Mouse (Mus musculus) hematopoietic stem cell, adult 5-6 weeks (primary cell): ENCODE data around the gene Acaca. TPM values are rescaled to one million over a fixed set of nuclear protein-coding genes. Genes with fewer than 3 reads are reported as not detected.
A peak's percentile ranks its signal among the peaks of the same experiment; 100 is the strongest.

Experiments used
- ATAC-seq, 2 experiments: fragments of 125-278 bp in 1 of 2; replicated peaks in 1 of 2; 2 replicates each; pipeline ENCODE4 v1.8.0; 2016 to 2017; ENCODE audit warnings: inconsistent platforms in 2 of 2, mild to moderate bottlenecking in 2 of 2, moderate number of reproducible peaks in 2 of 2, low read depth in 1 of 2, moderate TSS enrichment in 1 of 2; ENCODE audit not compliant: low FRiP score in 2 of 2, poor library complexity in 2 of 2, severe bottlenecking in 2 of 2, insufficient read depth in 1 of 2, low TSS enrichment in 1 of 2
- total RNA-seq: library from RNA; stranded (forward); fragments of 172-1452, 232-1000 nt; gene quantifications from 2 replicates; pipeline ENCODE4 v1.2.3, GENCODE M21; 2017

Gene Acaca
- total RNA-seq, 1 experiment from 2014 or later, result 34.9 TPM

DNA sequence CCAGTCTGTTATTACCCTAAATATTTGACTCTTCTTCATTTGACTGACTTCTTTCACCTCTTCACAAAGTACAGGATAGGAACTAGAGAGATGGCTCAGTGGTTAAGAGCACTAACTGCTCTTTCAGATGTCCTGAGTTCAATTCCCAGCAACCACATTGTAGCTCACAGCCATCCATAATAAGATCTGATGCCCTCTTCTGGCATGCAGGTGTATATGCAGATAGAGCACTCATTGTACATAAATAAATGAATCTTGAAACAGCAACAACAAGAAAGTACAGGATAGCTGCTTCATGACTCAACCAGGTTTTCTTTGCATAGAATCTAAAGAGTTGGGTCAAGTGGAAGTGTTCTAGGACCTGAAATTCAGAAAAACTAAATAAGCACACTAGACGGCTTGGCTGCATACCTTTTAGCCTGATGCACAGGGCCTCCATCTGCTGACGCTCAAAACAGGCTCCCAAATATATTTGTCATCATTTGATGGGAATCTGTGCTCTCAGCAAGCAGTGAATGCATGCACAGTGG is 4.9 kb downstream of the Acaca start:
- ATAC-seq, result no peak

- ATAC-seq, result no peak
Observed at GRCm38 (mm10) chr11:84136453-84136852, 7.0 kb downstream of the Acaca start.

- ATAC-seq, result 0 out of 4 replicates have a peak, but pooled peaks of 1 of the 2 experiments have one; percentile 45
Observed at GRCm38 (mm10) chr11:84141752-84142151, 12.3 kb downstream of the Acaca start.

DNA sequence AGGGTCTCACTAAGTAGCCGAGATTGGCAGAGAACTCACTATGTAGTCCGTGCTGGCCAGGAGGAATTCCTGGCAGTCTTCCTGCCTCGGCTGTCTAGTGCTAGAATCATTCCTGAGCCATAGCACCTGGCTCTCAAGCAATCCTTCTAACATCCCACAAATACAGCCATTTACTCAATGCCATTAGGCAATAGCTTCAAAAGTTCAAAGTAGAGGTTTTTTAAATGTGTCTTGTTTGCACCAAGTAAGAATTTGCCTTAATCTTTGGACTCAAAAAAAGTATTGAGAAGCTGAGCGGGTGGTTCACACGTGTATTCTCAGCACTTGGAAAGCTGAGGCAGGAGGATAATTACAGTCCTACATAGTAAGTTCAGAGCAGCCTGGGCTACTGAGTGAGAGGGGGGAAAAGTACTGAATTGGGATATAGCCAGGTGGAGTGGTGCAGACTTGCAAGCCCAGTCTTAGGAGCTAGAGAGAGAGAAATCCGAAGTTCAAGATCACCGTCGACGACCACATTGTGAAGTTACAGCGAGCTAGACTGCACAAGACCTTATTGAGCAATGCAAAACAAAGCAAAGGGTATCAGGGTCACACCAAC is 15.8 kb downstream of the Acaca start:
- no peak for ATAC-seq

- no peak for ATAC-seq
Observed at GRCm38 (mm10) chr11:84146081-84146480, 16.6 kb downstream of the Acaca start.

GRCm38 (mm10) chr11:84150884-84151283 is 21.4 kb downstream of the Acaca start:
- no peak for ATAC-seq

GRCm38 (mm10) chr11:84156535-84157262 is 27.2 kb downstream of the Acaca start:
- ATAC-seq, result no peak

GRCm38 (mm10) chr11:84164123-84164522 is 34.7 kb downstream of the Acaca start:
- no peak for ATAC-seq

DNA sequence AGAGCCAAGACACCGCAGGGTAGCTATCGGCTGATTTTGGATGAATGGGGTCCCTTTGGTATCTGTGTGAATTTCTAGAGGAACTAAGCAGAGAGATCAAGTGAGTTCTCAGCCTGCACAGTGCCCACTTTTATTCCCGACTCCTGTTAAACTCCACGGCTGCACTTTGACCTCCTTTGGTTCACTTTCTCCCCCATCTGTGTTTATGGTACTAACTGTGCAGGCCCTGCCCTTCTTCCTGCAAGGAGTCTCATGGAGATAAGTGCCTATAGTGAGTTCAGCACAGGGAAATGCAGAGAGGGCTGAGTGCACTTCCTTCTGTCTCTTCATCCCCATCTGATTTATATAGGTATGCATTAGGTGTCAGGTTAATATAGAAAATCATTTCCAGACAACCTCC is 35.1 kb downstream of the Acaca start:
- ATAC-seq, result no peak

DNA sequence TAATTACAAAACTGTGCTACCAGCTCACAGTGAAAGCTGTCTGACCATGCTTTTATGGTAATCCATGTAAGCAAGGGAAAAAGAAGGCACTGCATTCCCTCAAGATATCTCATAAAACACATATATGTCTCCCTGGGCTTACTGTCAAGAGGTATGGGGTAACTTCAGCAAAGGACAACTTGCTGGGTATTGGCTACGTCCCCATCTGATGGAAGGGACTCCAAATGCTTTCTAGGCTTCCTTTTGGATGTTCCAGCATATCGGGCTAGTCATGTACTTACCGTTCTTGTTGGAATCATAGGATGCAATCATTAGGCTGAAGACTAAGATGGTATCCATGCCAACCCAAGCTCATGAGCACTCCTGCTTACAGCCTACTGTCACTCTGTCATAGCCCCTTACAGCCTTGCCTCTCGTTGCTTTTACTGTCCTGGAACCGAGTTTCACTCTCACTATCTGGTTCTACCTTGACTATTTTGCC is 37.6 kb downstream of the Acaca start, which contains the start of gene Gm11437:
TSS of gene Gm11437 (minus strand) at position 431 of the 481 bp plus-strand sequence.
- no peak for ATAC-seq

GRCm38 (mm10) chr11:84168701-84169288 is 39.3 kb downstream of the Acaca start:
- ATAC-seq, result peak in 1 of 2 experiments; percentile 51; a peak in 2 of 4 replicates

GRCm38 (mm10) chr11:84172539-84173435 is 43.3 kb downstream of the Acaca start:
- no peak for ATAC-seq

DNA sequence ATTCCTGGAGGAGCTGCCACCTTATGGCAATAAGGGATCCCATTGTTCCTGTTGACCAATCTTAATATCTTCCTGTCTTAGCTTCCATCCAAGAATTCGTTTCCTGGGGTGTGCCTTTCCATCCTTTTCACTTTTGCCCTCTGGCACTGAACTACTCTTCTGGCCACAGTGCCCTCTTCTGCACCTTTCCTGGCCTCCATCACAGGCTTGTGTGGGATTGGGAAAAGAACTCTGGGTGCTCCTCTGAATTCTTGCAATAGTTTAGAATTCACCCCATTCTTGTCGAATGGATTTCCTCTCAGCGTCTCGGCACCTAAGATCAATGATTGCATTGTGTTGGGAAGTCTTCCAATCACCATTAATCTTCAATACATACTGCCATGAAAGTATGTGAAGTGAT is 49.1 kb downstream of the Acaca start:
- no peak for ATAC-seq

GRCm38 (mm10) chr11:84179226-84179953 is 49.9 kb downstream of the Acaca start:
- ATAC-seq, result peak; percentile 92

DNA sequence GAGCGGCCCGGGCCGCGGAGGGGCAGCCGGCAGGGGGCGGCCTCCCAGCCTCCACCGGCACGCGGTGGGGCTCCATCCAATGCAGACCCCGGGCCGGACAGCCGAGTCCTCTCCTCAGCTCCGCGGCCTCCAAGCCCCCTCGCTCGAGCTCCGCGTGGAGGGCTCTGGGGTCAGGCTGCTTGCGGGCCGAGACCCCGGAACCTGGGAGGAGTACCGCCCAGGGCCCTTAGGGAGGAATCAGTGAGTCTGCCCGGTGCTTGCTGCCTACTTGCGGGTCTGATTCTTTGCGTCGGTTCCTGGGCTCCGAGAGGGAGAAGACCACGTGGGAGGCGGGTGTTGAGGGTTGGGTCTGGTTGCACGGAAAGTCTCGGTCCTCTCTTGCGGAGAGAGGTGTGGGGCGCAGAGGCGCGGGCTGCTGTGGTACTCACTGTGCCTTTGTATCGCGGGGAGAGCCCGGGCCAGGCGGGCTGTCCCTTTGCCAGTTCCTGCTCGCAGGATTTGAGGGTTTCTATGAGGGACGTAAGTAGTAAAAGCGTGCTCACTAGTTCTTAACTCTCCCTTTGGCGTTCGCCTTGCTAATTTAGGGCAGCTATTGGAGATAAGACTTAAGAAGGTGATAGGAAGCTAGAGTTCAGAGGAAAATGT is 50.6 kb downstream of the Acaca start:
- ATAC-seq, result peak; percentile 53 to 61; a peak in 3 of 4 replicates

DNA sequence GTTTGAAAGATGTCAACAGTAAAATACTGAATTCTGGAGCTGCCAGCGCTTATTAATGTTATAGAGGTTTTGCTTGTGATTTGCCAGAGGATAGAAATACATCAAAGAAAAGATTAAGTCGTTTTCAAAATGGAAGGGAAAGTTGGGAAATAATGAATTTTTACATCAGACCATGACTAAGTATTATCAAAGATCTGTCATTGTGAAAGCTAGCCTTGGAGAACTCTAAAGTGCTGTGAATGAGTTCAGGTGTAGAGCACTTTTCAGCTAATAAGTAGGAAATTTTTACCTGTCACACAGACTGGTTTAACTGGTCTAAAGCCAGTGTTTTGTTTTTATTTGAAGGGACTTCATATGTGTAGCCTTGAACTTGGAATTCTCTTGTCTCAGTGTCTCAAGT is 51.8 kb downstream of the Acaca start:
- ATAC-seq, result no peak
